ENCODE assay signal across 13 mouse cellular contexts in genomic region chr5:115635536-115635935, GRCm38 (mm10). TPM values are rescaled to one million over a fixed set of nuclear protein-coding genes. Genes with fewer than 3 reads are reported as not detected.
DNase-seq lines count a peak whose midpoint lies in the region; ATAC-seq and TF ChIP-seq lines count a peak whose summit lies in the region.
"Had no signal": no experiment of that assay in that cellular context is flagged by ENCODE, and none has a peak within 500 bp of the region (broad histone marks: within the 10 kb centered on the region; RNA-seq: fewer than 3 reads in every experiment).

No protein-coding gene starts in this region.

- no peak for TF ChIP-seq RAD21 in CH12.LX (IDR thresholded peaks at IDR 0.05; ENCODE audit: low read depth, low read length)

- H3K9ac ChIP-seq in liver, adult 2 months (ENCODE audit: low read depth, low read length): no peak overlapping the region
- H3K9ac ChIP-seq in CH12.LX (ENCODE audit: insufficient read depth, low read depth): no peak overlapping the region
- no peak overlapping the region for H3K9ac ChIP-seq in intestine, embryonic 15.5 days

- peaks cover 26% of the 10 kb centered on the region for H3K4me1 ChIP-seq in liver, adult 2 months (ENCODE audit: control insufficient read depth, insufficient read depth, low read length)
- H3K4me1 ChIP-seq in CH12.LX (ENCODE audit: control insufficient read depth in 1 of 2, insufficient read depth in 2 of 2): peaks cover 24 to 57% of the 10 kb centered on the region in 2 experiments
- peaks cover 22% of the 10 kb centered on the region; the same call in 1 of the 2 replicates for H3K4me1 ChIP-seq in intestine, embryonic 15.5 days (replicated peaks)

- 67% methylated on average over 6 of the region's 6 CpGs for WGBS in liver, adult 2 months
- 75% methylated on average over 6 of the region's 6 CpGs for WGBS in intestine, embryonic 15.5 days

- no peak overlapping the region for H3K27ac ChIP-seq in liver, adult 2 months (replicated peaks; ENCODE audit: insufficient read depth, low read depth, low read length)
- peak overlapping the region; percentile 61 for H3K27ac ChIP-seq in CH12.LX (ENCODE audit: insufficient read depth, low read depth)
- no peak overlapping the region for H3K27ac ChIP-seq in left cerebral cortex, adult 2 months
- H3K27ac ChIP-seq in intestine, embryonic 15.5 days: no peak overlapping the region
- H3K27ac ChIP-seq: heart, adult 2 months; limb, embryonic 13.5 days had no signal

- TF ChIP-seq POLR2A in liver, adult 2 months (IDR thresholded peaks at IDR 0.05; ENCODE audit: extremely low read depth, insufficient read depth, low read length): no peak
- peak; percentile 31; the same call in 1 of the 2 replicates for TF ChIP-seq POLR2A in CH12.LX (IDR thresholded peaks at IDR 0.05; ENCODE audit: low read depth, low read length)

- dilution Hi-C loops in CH12.LX (cut with MboI; ENCODE audit: extremely low pct_ligation_motif_present, extremely low pct_unique_long_range_greater_than_20kb, low sequenced_read_pairs): no loop called here

- H3K27me3 ChIP-seq in liver, adult 2 months (ENCODE audit: control insufficient read depth, insufficient read depth, low read length): no peaks in the 10 kb centered on the region
- H3K27me3 ChIP-seq in CH12.LX (replicated peaks): no peaks in the 10 kb centered on the region
- no peaks in the 10 kb centered on the region for H3K27me3 ChIP-seq in intestine, embryonic 15.5 days (replicated peaks)
- H3K27me3 ChIP-seq: limb, embryonic 13.5 days had no signal

- H3K4me3 ChIP-seq in liver, adult 2 months (ENCODE audit: insufficient read depth, low read depth, low read length): no peak overlapping the region
- H3K4me3 ChIP-seq in CH12.LX (replicated peaks in 1 of 3; ENCODE audit: low read depth in 2 of 3, low read length in 2 of 3, poor library complexity in 1 of 3): peak overlapping the region; percentile 5 to 33 (median 23)
- no peak overlapping the region for H3K4me3 ChIP-seq in left cerebral cortex, adult 2 months
- no peak overlapping the region for H3K4me3 ChIP-seq in intestine, embryonic 15.5 days (replicated peaks)
- H3K4me3 ChIP-seq: heart, adult 2 months; limb, embryonic 13.5 days had no signal

- H3K4me2 ChIP-seq in CH12.LX (ENCODE audit: insufficient read depth, low read depth, poor library complexity, severe bottlenecking): peak overlapping the region; percentile 66
- H3K4me2 ChIP-seq in intestine, embryonic 15.5 days (replicated peaks): no peak overlapping the region
- H3K4me2 ChIP-seq: limb, embryonic 13.5 days had no signal

- in situ Hi-C loops in CH12.LX (cut with MboI; ENCODE audit: low pct_ligation_motif_present, low pct_unique_long_range_greater_than_20kb, low sequenced_read_pairs): no loop called here

- ATAC-seq in neutrophil, adult 5-6 weeks (ENCODE audit: extremely low read depth, insufficient number of reproducible peaks, low FRiP score, poor library complexity, severe bottlenecking): peak; percentile 76
- ATAC-seq in intestine, embryonic 15.5 days: no peak
- ATAC-seq: forebrain, embryonic 16.5 days had no signal

- DNase-seq in liver, adult 2 months (ENCODE audit: extremely low read depth, low read depth, low spot score): peak; percentile 23
- DNase-seq in liver (no peak), CH12.LX (ENCODE audit: extremely low read depth) (peak; percentile 85)
- DNase-seq in induced T-regulatory cell, adult 2 months (ENCODE audit: low read depth): peak; percentile 64
- DNase-seq in right cerebral cortex, adult 18-20 months: no peak
- no peak for DNase-seq in left cerebral cortex, adult 2 months (ENCODE audit: extremely low spot score in 1 of 2, low spot score in 2 of 2)
- DNase-seq: kidney, postnatal 10 days; right cerebral cortex, postnatal 4 days had no signal

- 0 out of 2 replicates have a peak, but pooled peaks cover under 1% of the 10 kb centered on the region for H3K36me3 ChIP-seq in liver, adult 2 months (ENCODE audit: control insufficient read depth, insufficient read depth, low read length)
- H3K36me3 ChIP-seq in CH12.LX (replicated peaks in 1 of 2; ENCODE audit: control insufficient read depth in 1 of 2, insufficient read depth in 1 of 2, low read length in 1 of 2): peaks cover 30 to 48% of the 10 kb centered on the region in 2 experiments
- peaks cover 16% of the 10 kb centered on the region for H3K36me3 ChIP-seq in intestine, embryonic 15.5 days

- no peak for TF ChIP-seq EP300 in CH12.LX (IDR thresholded peaks at IDR 0.05; ENCODE audit: low read length)

- intact Hi-C loops in left cerebral cortex, adult 2 months (cut with DNase I): no loop called here

- no peaks in the 10 kb centered on the region for H3K9me3 ChIP-seq in CH12.LX (replicated peaks; ENCODE audit: low read length)
- no peaks in the 10 kb centered on the region for H3K9me3 ChIP-seq in intestine, embryonic 15.5 days
- H3K9me3 ChIP-seq: limb, embryonic 13.5 days had no signal

- no peak for TF ChIP-seq CTCF in liver, adult 2 months (IDR thresholded peaks at IDR 0.05; ENCODE audit: low read depth, low read length)
- TF ChIP-seq CTCF in CH12.LX (conservative IDR thresholded peaks at IDR 0.05 in 1 of 2, IDR thresholded peaks at IDR 0.05 in 1 of 2; ENCODE audit: low read depth in 2 of 2, low read length in 2 of 2): no peak
- TF ChIP-seq CTCF in left cerebral cortex, adult 2 months (IDR thresholded peaks at IDR 0.05): no peak

- H3K79me2 ChIP-seq in liver, adult 2 months (ENCODE audit: control insufficient read depth, insufficient read depth, low read length): peaks cover 30% of the 10 kb centered on the region
- peaks cover 56% of the 10 kb centered on the region for H3K79me2 ChIP-seq in CH12.LX (replicated peaks; ENCODE audit: control insufficient read depth, extremely low read depth, insufficient read depth, poor library complexity, severe bottlenecking)

TF ChIP-seq in CH12.LX, 34 proteins besides CTCF, POLR2A, EP300 and RAD21:
- TF ChIP-seq PAX5 (IDR thresholded peaks at IDR 0.05; ENCODE audit: low read length) (no peak), MAZ (IDR thresholded peaks at IDR 0.05; ENCODE audit: low read depth, low read length) (no peak), NELFE (IDR thresholded peaks at IDR 0.05; ENCODE audit: low read depth, low read length) (no peak), MXI1 (IDR thresholded peaks at IDR 0.05; ENCODE audit: low read depth, low read length) (peak; percentile 41; the same call in 1 of the 2 replicates), POLR2AphosphoS2 (IDR thresholded peaks at IDR 0.05; ENCODE audit: low read depth, low read length) (no peak), ELF1 (IDR thresholded peaks at IDR 0.05; ENCODE audit: low read depth, low read length) (peak; percentile 78), NRF1 (IDR thresholded peaks at IDR 0.05; ENCODE audit: low read depth, low read length) (0 out of 2 replicates have a peak, but pooled peaks have one; percentile 25), TBP (conservative IDR thresholded peaks at IDR 0.05; ENCODE audit: low read depth, low read length) (peak; percentile 58; the same call in 1 of the 2 replicates), MYC (IDR thresholded peaks at IDR 0.05; ENCODE audit: low read depth, low read length) (peak; percentile 84; the same call in 1 of the 2 replicates), ETS1 (conservative IDR thresholded peaks at IDR 0.05; ENCODE audit: low read depth, low read length) (0 out of 2 replicates have a peak, but pooled peaks have one; percentile 7), JUN (IDR thresholded peaks at IDR 0.05; ENCODE audit: insufficient read depth, low read depth, low read length) (no peak), SIN3A (IDR thresholded peaks at IDR 0.05; ENCODE audit: low read length) (peak; percentile 41; the same call in 1 of the 2 replicates), ZMIZ1 (IDR thresholded peaks at IDR 0.05; ENCODE audit: low read depth, low read length) (no peak), IRF4 (IDR thresholded peaks at IDR 0.05; ENCODE audit: low read depth, low read length) (no peak), E2F4 (IDR thresholded peaks at IDR 0.05; ENCODE audit: insufficient replicate concordance, low read depth, low read length) (no peak), USF2 (conservative IDR thresholded peaks at IDR 0.05; ENCODE audit: low read depth, low read length) (no peak), JUND (conservative IDR thresholded peaks at IDR 0.05; ENCODE audit: low read depth, low read length) (no peak), USF1 (IDR thresholded peaks at IDR 0.05; ENCODE audit: low read depth, low read length) (no peak), UBTF (IDR thresholded peaks at IDR 0.05; ENCODE audit: low read depth, low read length) (peak; percentile 89), TCF12 (IDR thresholded peaks at IDR 0.05; ENCODE audit: low read depth, low read length) (0 out of 2 replicates have a peak, but pooled peaks have one; percentile 30), KAT2A (IDR thresholded peaks at IDR 0.05; ENCODE audit: insufficient replicate concordance, low read length) (no peak), MAFK (IDR thresholded peaks at IDR 0.05; ENCODE audit: insufficient replicate concordance, low read length) (peak; percentile 67; the same call in 1 of the 2 replicates), MAX (IDR thresholded peaks at IDR 0.05; ENCODE audit: low read length) (peak; percentile 41), BHLHE40 (IDR thresholded peaks at IDR 0.05; ENCODE audit: low read depth, low read length) (0 out of 2 replicates have a peak, but pooled peaks have one; percentile 13)

RNA-seq across cellular contexts. Expression of gene Rab35, which starts 3.8 kb away (rescaled TPM):
- total RNA-seq in liver, adult 2 months (2014; rRNA removed): 5.5 and 7.0 TPM in 2 replicates
- 20.1 and 21.3 TPM in 2 replicates for polyA plus RNA-seq in liver, adult 2 months (2012; rRNA removed)
- 33.8 and 36.5 TPM in 2 replicates for total RNA-seq in CH12.LX (2012; rRNA removed)
- total RNA-seq in CH12.LX (2014; rRNA removed): 31.9 and 37.5 TPM in 2 replicates
- 62.2 and 86.3 TPM in 2 replicates for polyA plus RNA-seq in CH12.LX (2012; ENCODE audit: insufficient read length, low read depth)
- 63.9 and 67.8 TPM in 2 replicates for total RNA-seq in neutrophil, adult 5-6 weeks (2017)
- 100 to 1,000 TPM in 1 of 2 experiments, 10 to 100 TPM in 1; 99.5 to 101 TPM for total RNA-seq in left cerebral cortex, adult 2 months (2021)
- 16.3 and 16.5 TPM in 2 replicates for polyA plus RNA-seq in intestine, embryonic 15.5 days (2015; fragmentation: Nextera tagmentation; extraction: Ambion mirVana)

Comparison
In these comparisons a context has a peak if more than half of its experiments do, and no peak if none do; other contexts are left out.
1. DNase-seq: peak in liver, adult 2 months (single experiment), CH12.LX (single experiment) and induced T-regulatory cell, adult 2 months (single experiment); none in liver (single experiment), right cerebral cortex, adult 18-20 months (single experiment) and left cerebral cortex, adult 2 months (0 of 2).
2. H3K4me3 ChIP-seq: peak in CH12.LX (3 of 3); none in liver, adult 2 months (single experiment), left cerebral cortex, adult 2 months (single experiment) and intestine, embryonic 15.5 days (single experiment).